Mouse (Mus musculus): ENCODE measurements around the gene Map3k14. TPM values are rescaled to one million over a fixed set of nuclear protein-coding genes. Genes with fewer than 3 reads are reported as not detected.
"Not testable (repeated sequence)": the region's sequence is repeated elsewhere in the genome, so short reads cannot be mapped to it uniquely, and the experiment has no call there.

The Map3k14 gene
- 1 to 10 TPM; 3.2 to 4.3 TPM for total RNA-seq (2021)

GRCm38 (mm10) chr11:103267346-103268219 lies at the start of gene Map3k14:
Gene Map3k14, minus strand, starts transcription at chr11:103267472.
- peak; percentile 99 for DNase-seq

- no peak for DNase-seq
Measured at GRCm38 (mm10) chr11:103315379-103315778, 48.1 kb upstream of the Map3k14 start.

GRCm38 (mm10) chr11:103314736-103315374 lies 47.6 kb upstream of the Map3k14 start:
- DNase-seq = no peak

- no peak for DNase-seq
Measured at GRCm38 (mm10) chr11:103313542-103313941, 46.3 kb upstream of the Map3k14 start.

GRCm38 (mm10) chr11:103312655-103313255 lies 45.5 kb upstream of the Map3k14 start:
- no peak for DNase-seq

GRCm38 (mm10) chr11:103311960-103312611 lies 44.8 kb upstream of the Map3k14 start:
- no peak for DNase-seq

- no peak for DNase-seq
Measured at GRCm38 (mm10) chr11:103309956-103310574, 42.8 kb upstream of the Map3k14 start.

GRCm38 (mm10) chr11:103307910-103308309 lies 40.6 kb upstream of the Map3k14 start:
- DNase-seq = no peak

GRCm38 (mm10) chr11:103304525-103304924 lies 37.3 kb upstream of the Map3k14 start:
- DNase-seq = no peak

GRCm38 (mm10) chr11:103294772-103295171 lies 27.5 kb upstream of the Map3k14 start:
- no peak for DNase-seq

GRCm38 (mm10) chr11:103294066-103294465 lies 26.8 kb upstream of the Map3k14 start:
- DNase-seq = no peak

- DNase-seq = no peak
Measured at GRCm38 (mm10) chr11:103292890-103293287, 25.6 kb upstream of the Map3k14 start.

GRCm38 (mm10) chr11:103292152-103292889 lies 25.0 kb upstream of the Map3k14 start:
- DNase-seq = no peak

- not testable (repeated sequence) for DNase-seq
Measured at GRCm38 (mm10) chr11:103290841-103291240, 23.6 kb upstream of the Map3k14 start.

- DNase-seq = no peak
Measured at GRCm38 (mm10) chr11:103288291-103288963, 21.2 kb upstream of the Map3k14 start.

- no peak for DNase-seq
Measured at GRCm38 (mm10) chr11:103286910-103287309, 19.6 kb upstream of the Map3k14 start.

GRCm38 (mm10) chr11:103285951-103286350 lies 18.7 kb upstream of the Map3k14 start:
- DNase-seq = no peak

- no peak for DNase-seq
Measured at GRCm38 (mm10) chr11:103285276-103285675, 18.0 kb upstream of the Map3k14 start.

GRCm38 (mm10) chr11:103281784-103282183 lies 14.5 kb upstream of the Map3k14 start:
- DNase-seq = no peak

- DNase-seq = no peak
Measured at GRCm38 (mm10) chr11:103276450-103276849, 9.2 kb upstream of the Map3k14 start.

- no peak for DNase-seq
Measured at GRCm38 (mm10) chr11:103272888-103273287, 5.6 kb upstream of the Map3k14 start.
